Mouse (Mus musculus) ZHBTc4 (cell line): ENCODE data around the gene Adnp.
A peak's percentile ranks its signal among the peaks of the same experiment; 100 is the strongest.

Experiments used
- DNase-seq: peaks from one replicate; pipeline ENCODE4 v3.0.0-alpha.2; 2011; ENCODE audit warnings: low read depth, low spot score

Adnp gene

DNA sequence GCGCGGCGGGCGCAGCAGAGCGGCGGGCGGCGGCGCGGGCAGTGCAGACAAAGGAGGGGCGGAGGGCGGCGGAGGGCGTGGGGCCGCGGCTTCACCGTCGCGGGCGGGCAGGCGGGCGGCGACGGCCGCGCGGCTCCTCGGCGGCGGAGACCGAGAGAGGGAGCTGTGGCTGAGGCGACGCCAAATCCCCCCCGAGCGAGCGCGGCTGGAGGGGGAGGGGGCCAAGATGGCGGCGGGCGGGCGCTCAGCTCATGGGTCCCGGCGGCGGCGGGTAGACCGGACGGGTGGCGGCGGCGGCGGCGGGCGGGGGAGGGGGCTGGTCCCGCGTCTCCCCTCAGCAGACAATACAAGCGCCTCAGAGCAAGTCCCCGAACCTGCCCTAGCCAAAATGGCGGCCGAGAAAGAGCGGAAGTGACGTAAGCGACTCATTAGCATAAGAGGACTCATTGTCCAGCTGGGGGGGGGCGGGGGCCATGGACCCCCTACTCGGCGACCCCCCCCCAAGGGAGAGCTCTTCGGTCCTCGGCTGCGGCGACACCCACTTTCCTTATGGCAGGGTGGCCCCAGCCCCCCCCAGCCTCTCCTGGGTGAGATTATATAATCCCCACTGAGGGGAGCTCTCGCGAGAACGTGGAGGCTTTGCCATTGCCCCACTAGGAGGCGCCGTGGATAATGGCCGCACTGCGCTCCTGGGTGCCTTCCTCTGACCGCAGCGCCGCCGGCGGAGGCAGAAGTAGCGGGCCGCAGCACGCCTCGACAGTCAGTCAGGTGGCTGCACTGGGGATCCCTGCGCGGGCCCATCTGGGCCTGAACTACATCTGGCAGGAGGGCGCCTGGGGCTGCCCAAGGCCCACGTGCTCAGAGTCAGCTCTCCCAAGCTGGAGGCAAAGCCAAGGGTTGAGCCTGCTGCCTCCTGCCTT is at the start of gene Adnp:
Adnp (minus strand) TSS at position 388 of the 920 bp plus-strand sequence.
- peak; percentile 99 for DNase-seq

- DNase-seq, result no peak
These were observed 49.6 kb upstream of the Adnp start for GRCm38 (mm10) chr2:168256506-168256905.

GRCm38 (mm10) chr2:168253822-168254221 is 46.9 kb upstream of the Adnp start:
- DNase-seq, result peak; percentile 33

DNA sequence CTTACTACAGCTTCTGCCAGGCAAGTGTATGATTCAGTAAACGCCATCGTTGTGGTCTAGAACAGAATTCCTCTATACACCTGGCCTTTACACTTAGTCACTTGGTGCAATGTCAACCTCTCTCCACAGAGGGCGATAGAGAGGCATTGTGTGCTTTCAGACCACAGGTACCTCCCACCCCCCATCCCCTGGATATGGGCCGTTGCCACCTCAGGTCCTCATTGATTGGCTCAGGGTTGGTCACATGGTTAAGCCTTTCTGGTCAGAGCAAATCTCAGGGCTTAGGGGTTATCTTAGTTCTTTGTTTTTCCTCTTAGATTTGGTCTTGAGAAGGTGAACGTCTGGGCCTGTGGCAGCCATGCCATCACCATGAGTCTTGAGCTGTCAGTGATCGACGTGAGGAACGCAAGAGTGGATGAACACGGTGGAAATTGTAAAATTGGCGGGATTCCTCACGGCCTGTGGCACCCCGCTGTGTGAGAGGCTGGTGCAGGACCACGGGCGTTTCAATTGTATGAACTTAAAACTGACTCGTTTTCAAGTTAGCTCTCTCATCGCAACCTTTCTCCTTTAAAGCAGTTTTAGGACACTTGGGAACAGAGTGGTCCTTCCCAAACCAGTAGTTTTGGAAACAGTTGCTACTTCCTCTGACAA is 45.9 kb upstream of the Adnp start:
- peak; percentile 97 for DNase-seq

GRCm38 (mm10) chr2:168250270-168250669 is 43.4 kb upstream of the Adnp start:
- peak; percentile 92 for DNase-seq

GRCm38 (mm10) chr2:168248856-168249245 is 41.9 kb upstream of the Adnp start:
- peak; percentile 85 for DNase-seq

GRCm38 (mm10) chr2:168248167-168248855 is 41.4 kb upstream of the Adnp start:
- no peak for DNase-seq

- DNase-seq, result peak; percentile 56
These were observed 38.7 kb upstream of the Adnp start for GRCm38 (mm10) chr2:168245571-168245970.

DNA sequence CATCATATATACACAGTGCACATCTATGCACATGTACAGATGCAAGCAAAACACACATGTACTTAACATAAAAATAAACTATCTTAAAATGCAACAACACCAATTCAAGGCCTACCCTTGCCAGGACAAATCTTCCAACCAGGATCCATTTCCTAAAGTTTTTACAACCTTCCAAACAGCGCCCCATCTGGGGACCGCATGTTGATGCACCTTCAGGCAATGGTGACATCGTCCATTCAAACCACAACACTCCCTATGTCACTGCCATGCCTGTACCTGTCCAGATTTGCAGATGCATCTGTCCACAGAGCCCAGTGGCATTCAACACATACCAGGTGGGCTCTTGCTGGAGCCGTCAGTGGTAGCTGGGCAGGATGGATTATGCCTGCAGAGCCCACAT is 36.4 kb upstream of the Adnp start:
- DNase-seq, result peak; percentile 65

- no peak for DNase-seq
These were observed 35.9 kb upstream of the Adnp start for GRCm38 (mm10) chr2:168242841-168243240.

- DNase-seq, result no peak
These were observed 31.4 kb upstream of the Adnp start for GRCm38 (mm10) chr2:168238335-168238734.

- peak; percentile 93 for DNase-seq
These were observed 26.4 kb upstream of the Adnp start for GRCm38 (mm10) chr2:168233286-168233685.

DNA sequence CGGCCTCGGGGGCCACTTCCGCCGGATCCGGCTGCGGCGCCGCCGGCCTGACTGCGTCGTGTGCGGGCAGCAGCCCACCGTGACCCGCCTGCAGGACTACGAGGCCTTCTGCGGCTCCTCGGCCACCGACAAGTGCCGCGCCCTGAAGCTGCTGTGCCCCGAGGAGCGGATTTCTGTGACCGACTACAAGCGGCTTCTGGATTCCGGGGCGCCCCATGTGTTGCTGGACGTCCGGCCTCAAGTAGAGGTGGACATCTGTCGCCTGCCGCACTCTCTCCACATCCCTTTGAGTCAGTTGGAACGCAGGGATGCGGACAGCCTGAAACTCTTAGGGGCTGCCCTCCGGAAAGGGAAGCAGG is 24.5 kb upstream of the Adnp start:
- no peak for DNase-seq

GRCm38 (mm10) chr2:168230773-168231470 is 24.0 kb upstream of the Adnp start:
- peak; percentile 49 for DNase-seq

DNA sequence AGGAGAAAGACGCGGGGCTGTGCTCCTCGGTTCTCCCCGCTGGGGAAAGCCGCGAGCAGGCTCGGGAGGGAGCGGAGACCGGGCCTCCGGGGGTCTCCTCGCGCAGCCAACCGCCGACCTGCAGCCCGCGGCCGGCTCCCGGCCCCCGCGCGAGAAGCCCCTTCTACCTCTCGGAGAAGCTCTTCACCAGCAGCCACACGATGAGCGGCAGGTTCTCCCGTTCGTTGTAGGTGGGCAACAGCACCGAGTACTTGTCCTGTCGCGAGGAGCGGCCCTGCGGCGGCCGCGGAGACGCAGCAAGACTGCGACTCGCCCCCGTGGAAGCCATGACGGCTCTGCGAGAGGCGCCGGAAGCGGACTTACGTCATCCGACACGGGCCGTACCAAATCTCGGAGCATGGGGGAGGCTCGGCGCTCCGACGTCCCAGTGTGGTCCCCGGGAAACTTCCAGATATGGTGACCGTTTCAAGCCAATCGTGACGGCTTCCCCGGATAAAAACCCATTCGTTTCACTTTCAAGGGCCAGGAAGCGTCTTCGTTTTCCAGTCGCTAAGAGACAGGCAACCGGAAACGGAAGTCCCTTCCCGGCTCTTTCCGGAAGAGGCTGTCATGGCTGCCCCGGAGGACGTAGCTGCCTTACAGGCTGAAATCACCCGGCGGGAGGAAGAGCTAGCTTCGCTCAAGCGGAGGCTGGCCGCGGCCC is 23.3 kb upstream of the Adnp start, which contains the start of the genes Gm20716, Dpm1 and Mocs3:
Gm20716 (minus strand) TSS at position 339 of the 703 bp plus-strand sequence.
Dpm1 (minus strand) TSS at position 566 of the 703 bp plus-strand sequence.
Mocs3 (plus strand) TSS at position 597 of the 703 bp plus-strand sequence.
- DNase-seq, result peak; percentile 91

DNA sequence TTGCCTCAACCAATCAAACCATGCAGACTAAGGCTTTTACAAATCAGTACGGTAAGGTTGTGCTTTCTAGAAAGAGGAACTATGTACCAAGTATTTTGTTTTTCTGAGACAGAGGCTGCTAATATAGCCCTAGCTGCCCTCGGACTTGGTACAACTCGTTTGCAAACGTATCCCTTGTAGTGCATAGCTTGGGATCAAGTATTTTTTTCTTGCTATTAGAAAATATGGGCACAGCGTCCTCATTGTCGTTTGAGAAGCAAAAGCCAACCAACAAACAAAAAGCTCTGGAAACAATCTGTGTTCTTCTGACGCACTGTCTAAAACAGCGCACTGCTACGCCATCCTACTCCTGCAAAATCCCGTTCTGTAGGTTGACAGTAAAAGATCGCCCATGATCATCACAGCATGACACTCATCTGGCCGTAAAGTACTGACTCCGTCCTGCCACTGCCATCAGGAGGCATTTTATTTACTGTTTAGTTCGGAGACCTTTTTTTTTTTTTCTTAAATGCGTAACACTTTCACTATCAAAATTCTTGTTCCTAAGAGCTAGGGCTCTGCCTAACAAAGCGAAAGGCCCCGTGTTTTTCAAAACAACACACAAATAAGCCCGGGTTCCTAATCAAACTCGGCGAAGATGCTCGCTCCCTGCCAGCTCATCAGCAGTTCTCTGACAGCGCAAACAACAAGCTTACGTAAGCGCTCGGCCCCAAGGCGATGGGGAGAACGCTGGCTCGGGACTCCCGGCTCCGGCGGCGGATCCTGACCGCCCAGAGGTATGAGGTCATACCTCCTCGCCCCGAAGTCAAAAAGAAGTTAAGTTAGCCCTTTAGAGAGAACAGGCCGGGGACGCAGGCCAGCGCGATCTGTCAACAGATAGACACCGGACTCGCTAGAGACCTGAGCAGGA is 22.5 kb upstream of the Adnp start:
- DNase-seq, result peak; percentile 32

DNA sequence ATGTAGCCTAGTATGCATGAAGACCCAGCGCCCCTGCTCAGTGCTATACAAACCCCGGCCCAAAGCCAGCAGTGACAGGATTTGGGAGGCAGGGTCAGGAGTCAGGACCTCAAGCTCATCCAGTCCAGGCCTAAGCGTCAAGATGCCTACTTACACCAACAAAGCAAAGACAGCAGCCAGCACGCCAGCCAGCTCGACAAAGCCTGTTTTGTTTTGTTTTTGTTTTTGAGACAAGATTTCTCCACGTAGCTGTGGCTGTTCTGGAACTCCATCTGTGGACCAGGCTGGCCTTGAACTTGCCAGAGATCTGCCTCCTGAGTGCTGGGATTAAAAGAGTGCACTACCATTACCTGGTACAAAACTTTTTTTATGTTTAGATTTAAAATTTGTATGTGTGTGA is 16.4 kb upstream of the Adnp start:
- DNase-seq, result no peak

DNA sequence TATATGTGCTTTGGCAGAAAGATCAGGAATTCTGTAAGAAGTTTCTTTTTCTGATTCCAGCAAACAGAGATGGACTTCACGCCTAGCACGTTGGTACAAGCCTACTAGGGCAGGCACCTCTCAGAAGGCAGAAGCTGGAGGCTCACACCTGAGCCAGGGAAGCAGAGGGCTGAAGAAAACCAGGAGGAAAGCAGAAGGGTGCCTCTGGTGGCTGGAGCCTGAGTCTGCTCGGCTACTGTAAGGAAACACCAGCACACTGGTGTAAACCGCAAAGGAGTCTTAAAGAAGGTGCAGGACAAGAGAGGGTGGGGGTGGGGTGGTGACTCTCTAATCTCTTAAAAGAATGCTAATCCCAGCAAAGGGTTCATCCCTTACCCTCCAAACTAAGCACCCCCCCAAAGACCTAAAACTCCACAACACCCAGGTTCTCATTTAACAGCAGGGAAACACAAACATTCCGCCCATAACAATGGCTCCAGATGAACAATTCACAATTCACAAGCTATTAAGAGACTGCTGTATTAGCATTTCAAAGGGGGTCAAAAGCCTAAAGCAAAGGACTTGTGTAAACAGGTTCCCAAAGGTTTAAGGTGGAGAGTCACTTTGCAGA is 7.0 kb upstream of the Adnp start:
- peak; percentile 94 for DNase-seq

DNA sequence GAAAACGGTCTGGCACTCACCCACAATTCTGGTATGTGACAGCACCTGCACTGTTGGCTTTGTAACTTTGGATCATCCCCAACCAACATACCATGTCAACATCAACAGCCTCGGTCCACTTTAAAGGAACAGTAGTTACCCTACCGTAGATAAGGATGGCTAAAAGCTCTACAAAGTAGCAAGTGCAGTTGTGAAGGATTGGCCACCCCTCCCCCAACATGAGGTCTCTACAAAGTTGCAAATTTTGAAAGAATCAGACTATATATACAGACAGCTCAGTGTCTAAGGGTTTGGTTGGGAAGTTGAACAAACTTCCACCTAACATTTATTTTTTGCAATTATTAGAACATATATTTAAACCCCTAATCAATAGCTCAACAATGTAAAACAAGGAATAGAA is 971 bp upstream of the Adnp start:
- DNase-seq, result no peak
